Mouse (Mus musculus): ENCODE measurements around the gene Fbxo40.

- TF ChIP-seq EP300 (IDR thresholded peaks at IDR 0.05; ENCODE audit: low read depth in 1 of 2, low read length in 2 of 2) (no peak), NRF1 (IDR thresholded peaks at IDR 0.05; ENCODE audit: insufficient read depth, low read depth, low read length, poor library complexity, severe bottlenecking) (no peak), CHD2 (IDR thresholded peaks at IDR 0.05; ENCODE audit: low read length) (no peak), CTCF (IDR thresholded peaks at IDR 0.05 in 2 of 3, conservative IDR thresholded peaks at IDR 0.05 in 1 of 3; ENCODE audit: control insufficient read depth in 1 of 3, insufficient read depth in 1 of 3, low read depth in 2 of 3, low read length in 3 of 3, poor library complexity in 1 of 3, severe bottlenecking in 1 of 3) (no peak), USF1 (IDR thresholded peaks at IDR 0.05; ENCODE audit: low read depth, low read length) (peak; percentile 88), ZC3H11A (IDR thresholded peaks at IDR 0.05; ENCODE audit: low read depth, low read length) (no peak), MAX (IDR thresholded peaks at IDR 0.05; ENCODE audit: low read length) (0 out of 2 replicates have a peak, but pooled peaks have one; percentile 25), HCFC1 (IDR thresholded peaks at IDR 0.05; ENCODE audit: low read depth, low read length) (no peak), ZNF384 (IDR thresholded peaks at IDR 0.05; ENCODE audit: low read depth, low read length) (0 out of 2 replicates have a peak, but pooled peaks have one; percentile 59), MAFK (IDR thresholded peaks at IDR 0.05; ENCODE audit: borderline replicate concordance, low read depth, low read length) (no peak), NELFE (IDR thresholded peaks at IDR 0.05; ENCODE audit: low read depth, low read length) (0 out of 2 replicates have a peak, but pooled peaks have one; percentile 25)
Measured at GRCm38 (mm10) chr16:36934131-36934840, 56.0 kb downstream of the Fbxo40 start.
